Mouse (Mus musculus): ENCODE measurements around the gene Ropn1l. TPM values are rescaled to one million over a fixed set of nuclear protein-coding genes. Genes with fewer than 3 reads are reported as not detected.
A peak's percentile ranks its signal among the peaks of the same experiment; 100 is the strongest.

Gene Ropn1l
- polyA plus RNA-seq, 1 experiment = 6.7 TPM

- Histone ChIP-seq H3K4me3 (replicated peaks) (no peak overlapping the region), H3K4me1 (peaks cover 35% of the 10 kb centered on the region), H3K36me3 (replicated peaks; ENCODE audit: low read length) (no peaks in the 10 kb centered on the region), H3K9me3 (no peaks in the 10 kb centered on the region), H3K27me3 (replicated peaks) (peaks cover 26% of the 10 kb centered on the region)
- no peak for TF ChIP-seq GATA1 (IDR thresholded peaks at IDR 0.05; ENCODE audit: borderline replicate concordance, low read length)
- TF ChIP-seq FLI1 (IDR thresholded peaks at IDR 0.05; ENCODE audit: low read length) = no peak
Measured at GRCm38 (mm10) chr15:31429429-31429828, 24.1 kb downstream of the Ropn1l start.

GRCm38 (mm10) chr15:31428571-31428970 is 25.0 kb downstream of the Ropn1l start:
- Histone ChIP-seq H3K4me3 (replicated peaks) (no peak overlapping the region), H3K9me3 (no peaks in the 10 kb centered on the region), H3K4me1 (peaks cover 40% of the 10 kb centered on the region), H3K36me3 (replicated peaks; ENCODE audit: low read length) (no peaks in the 10 kb centered on the region), H3K27me3 (replicated peaks) (peaks cover 19% of the 10 kb centered on the region)
- TF ChIP-seq GATA1 (IDR thresholded peaks at IDR 0.05; ENCODE audit: borderline replicate concordance, low read length) = no peak
- TF ChIP-seq FLI1 (IDR thresholded peaks at IDR 0.05; ENCODE audit: low read length) = no peak

- Histone ChIP-seq H3K9me3 (no peaks in the 10 kb centered on the region), H3K4me1 (peaks cover 48% of the 10 kb centered on the region)
- TF ChIP-seq FLI1 (IDR thresholded peaks at IDR 0.05; ENCODE audit: low read length) (no peak), GATA1 (IDR thresholded peaks at IDR 0.05; ENCODE audit: borderline replicate concordance, low read length) (no peak)
Measured at GRCm38 (mm10) chr15:31427390-31427789, 26.1 kb downstream of the Ropn1l start.

GRCm38 (mm10) chr15:31426066-31426706 is 27.4 kb downstream of the Ropn1l start:
- peaks cover 56% of the 10 kb centered on the region for H3K4me1 ChIP-seq
- TF ChIP-seq GATA1 (IDR thresholded peaks at IDR 0.05; ENCODE audit: borderline replicate concordance, low read length) (no peak), FLI1 (IDR thresholded peaks at IDR 0.05; ENCODE audit: low read length) (no peak)
- peaks cover 8% of the 10 kb centered on the region for H3K27me3 ChIP-seq (replicated peaks)
- H3K36me3 ChIP-seq (replicated peaks; ENCODE audit: low read length) = no peaks in the 10 kb centered on the region
- peak overlapping the region; percentile 62 for H3K4me3 ChIP-seq (replicated peaks)
- H3K9me3 ChIP-seq = no peaks in the 10 kb centered on the region

More at GRCm38 (mm10) chr15:31427390-31427789, 26.1 kb downstream of the Ropn1l start:
- peaks cover 11% of the 10 kb centered on the region for H3K27me3 ChIP-seq (replicated peaks)
- no peaks in the 10 kb centered on the region for H3K36me3 ChIP-seq (replicated peaks; ENCODE audit: low read length)
- no peak overlapping the region for H3K4me3 ChIP-seq (replicated peaks)

GRCm38 (mm10) chr15:31422649-31423369 is 30.7 kb downstream of the Ropn1l start:
- peak overlapping the region; percentile 44 for H3K4me3 ChIP-seq (replicated peaks)
- H3K36me3 ChIP-seq (replicated peaks; ENCODE audit: low read length) = no peaks in the 10 kb centered on the region
- peaks cover 2% of the 10 kb centered on the region for H3K27me3 ChIP-seq (replicated peaks)
- H3K4me1 ChIP-seq = peaks cover 61% of the 10 kb centered on the region
- TF ChIP-seq GATA1 (IDR thresholded peaks at IDR 0.05; ENCODE audit: borderline replicate concordance, low read length) (no peak), FLI1 (IDR thresholded peaks at IDR 0.05; ENCODE audit: low read length) (no peak)
- no peaks in the 10 kb centered on the region for H3K9me3 ChIP-seq

- no peaks in the 10 kb centered on the region for H3K36me3 ChIP-seq (replicated peaks; ENCODE audit: low read length)
- peaks cover 52% of the 10 kb centered on the region for H3K4me1 ChIP-seq
- TF ChIP-seq FLI1 (IDR thresholded peaks at IDR 0.05; ENCODE audit: low read length) (no peak), GATA1 (IDR thresholded peaks at IDR 0.05; ENCODE audit: borderline replicate concordance, low read length) (no peak)
- H3K4me3 ChIP-seq (replicated peaks) = peak overlapping the region; percentile 91
- H3K9me3 ChIP-seq = 0 out of 2 replicates have a peak, but pooled peaks cover 5% of the 10 kb centered on the region
- H3K27me3 ChIP-seq (replicated peaks) = no peaks in the 10 kb centered on the region
Measured at GRCm38 (mm10) chr15:31419037-31419436, 34.5 kb downstream of the Ropn1l start.

- Histone ChIP-seq H3K4me3 (replicated peaks) (peak overlapping the region; percentile 91), H3K27me3 (replicated peaks) (no peaks in the 10 kb centered on the region), H3K9me3 (0 out of 2 replicates have a peak, but pooled peaks cover 5% of the 10 kb centered on the region), H3K36me3 (replicated peaks; ENCODE audit: low read length) (no peaks in the 10 kb centered on the region), H3K4me1 (peaks cover 51% of the 10 kb centered on the region)
- TF ChIP-seq FLI1 (IDR thresholded peaks at IDR 0.05; ENCODE audit: low read length) (no peak), GATA1 (IDR thresholded peaks at IDR 0.05; ENCODE audit: borderline replicate concordance, low read length) (no peak)
Measured at GRCm38 (mm10) chr15:31418686-31419024, 34.9 kb downstream of the Ropn1l start.

- Histone ChIP-seq H3K9me3 (0 out of 2 replicates have a peak, but pooled peaks cover 5% of the 10 kb centered on the region), H3K4me1 (peaks cover 54% of the 10 kb centered on the region), H3K4me3 (replicated peaks) (peak overlapping the region; percentile 91), H3K36me3 (replicated peaks; ENCODE audit: low read length) (no peaks in the 10 kb centered on the region), H3K27me3 (replicated peaks) (no peaks in the 10 kb centered on the region)
- no peak for TF ChIP-seq GATA1 (IDR thresholded peaks at IDR 0.05; ENCODE audit: borderline replicate concordance, low read length)
Measured at GRCm38 (mm10) chr15:31417796-31418685, 35.5 kb downstream of the Ropn1l start.

GRCm38 (mm10) chr15:31417409-31417795 is 36.1 kb downstream of the Ropn1l start:
- no peak for TF ChIP-seq GATA1 (IDR thresholded peaks at IDR 0.05; ENCODE audit: borderline replicate concordance, low read length)
- no peak for TF ChIP-seq FLI1 (IDR thresholded peaks at IDR 0.05; ENCODE audit: low read length)
- 0 out of 2 replicates have a peak, but pooled peaks cover 5% of the 10 kb centered on the region for H3K9me3 ChIP-seq

More at GRCm38 (mm10) chr15:31417409-31417795, 36.1 kb downstream of the Ropn1l start:
- H3K27me3 ChIP-seq (replicated peaks) = no peaks in the 10 kb centered on the region
- H3K4me1 ChIP-seq = peaks cover 53% of the 10 kb centered on the region
- no peak overlapping the region for H3K4me3 ChIP-seq (replicated peaks)
- no peaks in the 10 kb centered on the region for H3K36me3 ChIP-seq (replicated peaks; ENCODE audit: low read length)

Data from megakaryocyte, embryonic 14.5 days (primary cell).